In the genomic region with DNA sequence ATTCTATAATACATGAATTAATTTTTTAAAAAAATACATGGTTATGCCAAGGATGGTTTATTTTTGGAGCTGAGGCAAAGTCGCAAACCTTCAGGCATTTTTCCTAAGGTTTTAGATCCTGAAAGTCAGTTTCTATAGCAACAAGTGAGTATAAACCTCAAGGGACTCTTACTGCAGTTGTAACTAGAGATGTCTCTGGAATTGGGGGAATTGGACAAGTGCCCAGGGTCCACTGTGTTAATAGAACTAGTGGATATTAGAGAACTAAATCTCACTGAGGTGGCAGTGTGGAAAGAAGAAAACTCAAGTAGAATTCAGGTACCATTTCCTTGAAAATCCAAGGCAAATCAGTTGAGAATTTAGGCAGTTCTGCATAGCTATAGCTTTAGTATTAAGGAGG, we compare ENCODE assay signal across 20 mouse cellular contexts.
DNase-seq lines count a peak whose midpoint lies in the region; ATAC-seq and TF ChIP-seq lines count a peak whose summit lies in the region.
"Had no signal": no experiment of that assay in that cellular context is flagged by ENCODE, and none has a peak within 500 bp of the region (broad histone marks: within the 10 kb centered on the region; RNA-seq: fewer than 3 reads in every experiment).

No protein-coding gene starts in this region.

- no peaks in the 10 kb centered on the region for H3K9me3 ChIP-seq in kidney, postnatal 0 days (replicated peaks; ENCODE audit: low read length)
- no peaks in the 10 kb centered on the region for H3K9me3 ChIP-seq in midbrain, postnatal 0 days (ENCODE audit: low read length)
- no peaks in the 10 kb centered on the region for H3K9me3 ChIP-seq in midbrain, embryonic 10.5 days (replicated peaks)
- no peaks in the 10 kb centered on the region for H3K9me3 ChIP-seq in limb, embryonic 13.5 days
- H3K9me3 ChIP-seq: embryonic facial prominence, embryonic 12.5 days; heart, embryonic 12.5 days; neural tube, embryonic 15.5 days had no signal

- no peaks in the 10 kb centered on the region for H3K27me3 ChIP-seq in kidney, postnatal 0 days (ENCODE audit: insufficient read depth, low read length)
- no peaks in the 10 kb centered on the region for H3K27me3 ChIP-seq in midbrain, postnatal 0 days (ENCODE audit: insufficient read depth, low read length)
- H3K27me3 ChIP-seq in midbrain, embryonic 10.5 days (ENCODE audit: low read depth, poor library complexity, severe bottlenecking): no peaks in the 10 kb centered on the region
- no peaks in the 10 kb centered on the region for H3K27me3 ChIP-seq in limb, embryonic 13.5 days
- H3K27me3 ChIP-seq: embryonic facial prominence, embryonic 12.5 days; heart, embryonic 12.5 days; neural tube, embryonic 15.5 days had no signal

- no peaks in the 10 kb centered on the region for H3K4me1 ChIP-seq in kidney, postnatal 0 days (replicated peaks; ENCODE audit: insufficient read depth, low read length)
- no peaks in the 10 kb centered on the region for H3K4me1 ChIP-seq in midbrain, postnatal 0 days (ENCODE audit: insufficient read depth, low read length)
- H3K4me1 ChIP-seq in midbrain, embryonic 10.5 days: no peaks in the 10 kb centered on the region
- peaks cover 8% of the 10 kb centered on the region; the same call in 1 of the 2 replicates for H3K4me1 ChIP-seq in limb, embryonic 13.5 days
- H3K4me1 ChIP-seq: embryonic facial prominence, embryonic 12.5 days; heart, embryonic 12.5 days; neural tube, embryonic 15.5 days had no signal

- 45% methylated on average over 1 of the region's 1 CpGs for WGBS in kidney, postnatal 0 days
- 37% methylated on average over 1 of the region's 1 CpGs for WGBS in midbrain, postnatal 0 days
- 75% methylated on average over 1 of the region's 1 CpGs for WGBS in midbrain, embryonic 10.5 days
- 24% methylated on average over 1 of the region's 1 CpGs for WGBS in limb, embryonic 13.5 days

- no peak overlapping the region for H3K4me2 ChIP-seq in kidney, postnatal 0 days (ENCODE audit: low read length)
- no peak overlapping the region for H3K4me2 ChIP-seq in midbrain, postnatal 0 days (ENCODE audit: low read depth, low read length, poor library complexity, severe bottlenecking)
- H3K4me2 ChIP-seq in limb, embryonic 13.5 days (replicated peaks): no peak overlapping the region
- H3K4me2 ChIP-seq: embryonic facial prominence, embryonic 12.5 days; heart, embryonic 12.5 days; midbrain, embryonic 11.5 days; neural tube, embryonic 15.5 days had no signal

- no peak for TF ChIP-seq CTCF in kidney, postnatal 0 days (IDR thresholded peaks at IDR 0.05; ENCODE audit: low read depth)
- no peak for TF ChIP-seq CTCF in midbrain, postnatal 0 days (IDR thresholded peaks at IDR 0.05)

- H3K27ac ChIP-seq in kidney, postnatal 0 days: no peak overlapping the region
- no peak overlapping the region for H3K27ac ChIP-seq in midbrain, postnatal 0 days (ENCODE audit: low read depth, low read length)
- H3K27ac ChIP-seq in midbrain, embryonic 10.5 days (replicated peaks): no peak overlapping the region
- no peak overlapping the region for H3K27ac ChIP-seq in limb, embryonic 13.5 days
- H3K27ac ChIP-seq: embryonic facial prominence, embryonic 12.5 days; neural tube, embryonic 15.5 days had no signal

- no peak overlapping the region for H3K9ac ChIP-seq in kidney, postnatal 0 days (ENCODE audit: low read depth, low read length)
- H3K9ac ChIP-seq in midbrain, postnatal 0 days (replicated peaks; ENCODE audit: low read length, poor library complexity, severe bottlenecking): no peak overlapping the region
- H3K9ac ChIP-seq in limb, embryonic 13.5 days: no peak overlapping the region
- H3K9ac ChIP-seq: embryonic facial prominence, embryonic 12.5 days; heart, embryonic 12.5 days; liver, postnatal 0 days; neural tube, embryonic 15.5 days had no signal

- ATAC-seq in kidney, postnatal 0 days (replicated peaks; ENCODE audit: low FRiP score, low read depth): no peak
- no peak for ATAC-seq in midbrain, postnatal 0 days (ENCODE audit: low FRiP score)
- ATAC-seq in limb, embryonic 13.5 days (ENCODE audit: low FRiP score, low read depth): peak; percentile 83
- ATAC-seq: liver, postnatal 0 days had no signal

- H3K36me3 ChIP-seq in kidney, postnatal 0 days (ENCODE audit: insufficient read depth, low read length): no peaks in the 10 kb centered on the region
- no peaks in the 10 kb centered on the region for H3K36me3 ChIP-seq in midbrain, postnatal 0 days (ENCODE audit: insufficient read depth, low read length)
- H3K36me3 ChIP-seq in midbrain, embryonic 10.5 days: no peaks in the 10 kb centered on the region
- H3K36me3 ChIP-seq in limb, embryonic 13.5 days: no peaks in the 10 kb centered on the region
- H3K36me3 ChIP-seq: embryonic facial prominence, embryonic 12.5 days; heart, embryonic 12.5 days; neural tube, embryonic 15.5 days had no signal

- no peak overlapping the region for H3K4me3 ChIP-seq in kidney, postnatal 0 days (replicated peaks; ENCODE audit: low read depth, low read length)
- H3K4me3 ChIP-seq in midbrain, postnatal 0 days (ENCODE audit: low read depth, low read length): no peak overlapping the region
- H3K4me3 ChIP-seq in midbrain, embryonic 10.5 days: no peak overlapping the region
- H3K4me3 ChIP-seq in limb, embryonic 13.5 days: no peak overlapping the region
- H3K4me3 ChIP-seq: embryonic facial prominence, embryonic 12.5 days; heart, embryonic 12.5 days; myocyte; neural tube, embryonic 15.5 days had no signal

- peak; percentile 10 for DNase-seq in embryo, embryonic 10.5 days (ENCODE audit: low spot score)
- no peak for DNase-seq in embryo, embryonic 10 days (ENCODE audit: low spot score)
- DNase-seq in kidney, postnatal 0 days (ENCODE audit: low spot score): peak; percentile 40
- DNase-seq in kidney, adult 18-20 months: no peak
- DNase-seq in midbrain, postnatal 0 days (ENCODE audit: low spot score): peak; percentile 50
- no peak for DNase-seq in midbrain, embryonic 10.5 days (ENCODE audit: low spot score)
- DNase-seq in yolk sac, embryonic 10.5 days (ENCODE audit: low spot score): no peak
- DNase-seq: adrenal gland, postnatal 25 days; gastrocnemius, postnatal 25 days; heart, postnatal 36 days; kidney, adult 8-10 months; liver; liver, postnatal 0 days; lung, postnatal 36 days had no signal

Comparison
In these comparisons a context has a peak if more than half of its experiments do, and no peak if none do; other contexts are left out.
1. DNase-seq: peak in embryo, embryonic 10.5 days (single experiment), kidney, postnatal 0 days (single experiment) and midbrain, postnatal 0 days (single experiment); none in embryo, embryonic 10 days (single experiment), kidney, adult 18-20 months (single experiment), midbrain, embryonic 10.5 days (single experiment) and yolk sac, embryonic 10.5 days (single experiment).